10 mouse cellular contexts compared by ENCODE assay signal in genomic region chr11:74992427-74992987, GRCm38 (mm10).
DNase-seq lines count a peak whose midpoint lies in the region; ATAC-seq and TF ChIP-seq lines count a peak whose summit lies in the region.
"Had no signal": no experiment of that assay in that cellular context is flagged by ENCODE, and none has a peak within 500 bp of the region (broad histone marks: within the 10 kb centered on the region; RNA-seq: fewer than 3 reads in every experiment).

No protein-coding gene starts in this region.

- WGBS in heart, embryonic 15.5 days: 60% methylated on average over 9 of the region's 9 CpGs
- 36% methylated on average over 9 of the region's 9 CpGs for WGBS in limb, embryonic 13.5 days

- H3K4me1 ChIP-seq in heart, embryonic 15.5 days (replicated peaks): peaks cover 37% of the 10 kb centered on the region
- H3K4me1 ChIP-seq in limb, embryonic 13.5 days: peaks cover 40% of the 10 kb centered on the region

- H3K36me3 ChIP-seq in heart, embryonic 15.5 days: peaks cover 7% of the 10 kb centered on the region; the same call in 1 of the 2 replicates
- peaks cover 34% of the 10 kb centered on the region for H3K36me3 ChIP-seq in limb, embryonic 13.5 days

- H3K9me3 ChIP-seq in heart, embryonic 15.5 days (replicated peaks): no peaks in the 10 kb centered on the region
- H3K9me3 ChIP-seq in limb, embryonic 13.5 days: no peaks in the 10 kb centered on the region
- H3K9me3 ChIP-seq: neural tube, embryonic 13.5 days had no signal

- in situ Hi-C loops in Patski (cut with MboI; ENCODE audit: low pct_unique_long_range_greater_than_20kb): no loop called here

- POLR2A ChIA-PET in Patski (lab: Charles Lee): interaction anchor here (0.5 kb wide), 1 partner anchor 271 kb away, joined by 5 read pairs; no protein-coding TSS in a partner anchor

- no peak overlapping the region for H3K4me3 ChIP-seq in heart, embryonic 15.5 days
- no peak overlapping the region for H3K4me3 ChIP-seq in limb, embryonic 13.5 days
- H3K4me3 ChIP-seq: neural tube, embryonic 13.5 days had no signal

- DNase-seq in layer of hippocampus, adult 9-11 months: peak; percentile 28
- DNase-seq in layer of hippocampus, adult 9-10 months (ENCODE audit: low spot score): no peak
- DNase-seq in Patski (ENCODE audit: low read depth, low spot score): peak; percentile 64
- no peak for DNase-seq in thymus, postnatal 14 days
- DNase-seq in thymus, postnatal 25 days: no peak
- DNase-seq: forebrain, postnatal 0 days had no signal

- no peak overlapping the region for H3K4me2 ChIP-seq in heart, embryonic 15.5 days
- no peak overlapping the region for H3K4me2 ChIP-seq in limb, embryonic 13.5 days (replicated peaks)
- H3K4me2 ChIP-seq: liver, embryonic 11.5 days; neural tube, embryonic 13.5 days had no signal

- H3K27ac ChIP-seq in heart, embryonic 15.5 days: peak overlapping the region; percentile 27
- peak overlapping the region; percentile 15; the same call in 1 of the 2 replicates for H3K27ac ChIP-seq in limb, embryonic 13.5 days
- H3K27ac ChIP-seq: neural tube, embryonic 13.5 days had no signal

- H3K27me3 ChIP-seq in Patski: no peaks in the 10 kb centered on the region
- H3K27me3 ChIP-seq in heart, embryonic 15.5 days: no peaks in the 10 kb centered on the region
- no peaks in the 10 kb centered on the region for H3K27me3 ChIP-seq in limb, embryonic 13.5 days
- H3K27me3 ChIP-seq: neural tube, embryonic 13.5 days had no signal

- CTCF ChIA-PET in Patski (lab: Charles Lee): interaction anchor here (1.1 to 2.1 kb wide), 4 partner anchors 10 to 16 kb away, joined by 3 to 7 read pairs (median 4); no protein-coding TSS in a partner anchor

- peak; percentile 47 for ATAC-seq in Patski
- ATAC-seq in heart, embryonic 15.5 days (replicated peaks; ENCODE audit: insufficient number of reproducible peaks, insufficient read depth, low FRiP score, low read depth): no peak; the same call in 1 of the 2 replicates
- ATAC-seq in limb, embryonic 13.5 days (ENCODE audit: low FRiP score, low read depth): no peak
- ATAC-seq: forebrain, postnatal 0 days had no signal

- TF ChIP-seq CTCF in Patski (IDR thresholded peaks at IDR 0.05): no peak

- H3K9ac ChIP-seq in heart, embryonic 15.5 days: no peak overlapping the region
- 0 out of 2 replicates have a peak overlapping the region, but pooled peaks have one; percentile 19 for H3K9ac ChIP-seq in limb, embryonic 13.5 days
- H3K9ac ChIP-seq: forebrain, postnatal 0 days; neural tube, embryonic 13.5 days had no signal

Comparison
In these comparisons a context has a peak if more than half of its experiments do, and no peak if none do; other contexts are left out.
1. DNase-seq: peak in layer of hippocampus, adult 9-11 months (single experiment) and Patski (single experiment); none in layer of hippocampus, adult 9-10 months (single experiment), thymus, postnatal 14 days (single experiment) and thymus, postnatal 25 days (single experiment).